Mouse (Mus musculus): ENCODE measurements around the gene Lime1. TPM values are rescaled to one million over a fixed set of nuclear protein-coding genes. Genes with fewer than 3 reads are reported as not detected.

Lime1 gene
- polyA plus RNA-seq, 1 experiment: 37.6 TPM

- no peak for DNase-seq (ENCODE audit: low read depth, low spot score)
- 63% methylated on average over 4 of the region's 4 CpGs for WGBS
Observed at GRCm38 (mm10) chr2:181390136-181390870, 10.4 kb downstream of the Lime1 start.

- 87% methylated on average over 15 of the region's 15 CpGs for WGBS
Observed at GRCm38 (mm10) chr2:181391022-181391421, 11.1 kb downstream of the Lime1 start.

GRCm38 (mm10) chr2:181391541-181391940 lies 11.7 kb downstream of the Lime1 start:
- no peak for DNase-seq (ENCODE audit: low read depth, low spot score)
- 52% methylated on average over 2 of the region's 2 CpGs for WGBS

More at GRCm38 (mm10) chr2:181391022-181391421, 11.1 kb downstream of the Lime1 start:
- DNase-seq (ENCODE audit: low read depth, low spot score): no peak

GRCm38 (mm10) chr2:181392600-181393213 lies 12.8 kb downstream of the Lime1 start:
- DNase-seq (ENCODE audit: low read depth, low spot score): peak; percentile 64

GRCm38 (mm10) chr2:181394086-181394485 lies 14.2 kb downstream of the Lime1 start:
- 92% methylated on average over 3 of the region's 3 CpGs for WGBS
- no peak for DNase-seq (ENCODE audit: low read depth, low spot score)

More at GRCm38 (mm10) chr2:181392600-181393213, 12.8 kb downstream of the Lime1 start:
- WGBS: 26% methylated on average over 4 of the region's 4 CpGs

GRCm38 (mm10) chr2:181397207-181397761 lies 17.4 kb downstream of the Lime1 start:
- DNase-seq (ENCODE audit: low read depth, low spot score): no peak
- 67% methylated on average over 5 of the region's 5 CpGs for WGBS

- no peak for DNase-seq (ENCODE audit: low read depth, low spot score)
- 24% methylated on average over 1 of the region's 1 CpGs for WGBS
Observed at GRCm38 (mm10) chr2:181401497-181401896, 21.6 kb downstream of the Lime1 start.

- DNase-seq (ENCODE audit: low read depth, low spot score): no peak
- WGBS: 89% methylated on average over 3 of the region's 3 CpGs
Observed at GRCm38 (mm10) chr2:181403722-181404121, 23.8 kb downstream of the Lime1 start.

- 62% methylated on average over 7 of the region's 7 CpGs for WGBS
- DNase-seq (ENCODE audit: low read depth, low spot score): no peak
Observed at GRCm38 (mm10) chr2:181409643-181410042, 29.8 kb downstream of the Lime1 start.

GRCm38 (mm10) chr2:181410760-181411473 lies 31.0 kb downstream of the Lime1 start:
- 34% methylated on average over 4 of the region's 4 CpGs for WGBS
- DNase-seq (ENCODE audit: low read depth, low spot score): peak; percentile 27

- 26% methylated on average over 2 of the region's 2 CpGs for WGBS
- no peak for DNase-seq (ENCODE audit: low read depth, low spot score)
Observed at GRCm38 (mm10) chr2:181413141-181413540, 33.3 kb downstream of the Lime1 start.

- no peak for DNase-seq (ENCODE audit: low read depth, low spot score)
- 16% methylated on average over 3 of the region's 3 CpGs for WGBS
Observed at GRCm38 (mm10) chr2:181415945-181416344, 36.1 kb downstream of the Lime1 start.

- DNase-seq (ENCODE audit: low read depth, low spot score): no peak
- WGBS: 72% methylated on average over 7 of the region's 7 CpGs
Observed at GRCm38 (mm10) chr2:181419359-181419758, 39.5 kb downstream of the Lime1 start.

- no peak for DNase-seq (ENCODE audit: low read depth, low spot score)
- 84% methylated on average over 4 of the region's 4 CpGs for WGBS
Observed at GRCm38 (mm10) chr2:181420426-181420825, 40.5 kb downstream of the Lime1 start.

GRCm38 (mm10) chr2:181420903-181421638 lies 41.2 kb downstream of the Lime1 start:
- DNase-seq (ENCODE audit: low read depth, low spot score): no peak
- whole genome bisulfite sequencing: 74% methylated on average over 4 of the region's 4 CpGs

GRCm38 (mm10) chr2:181423834-181424233 lies 44.0 kb downstream of the Lime1 start:
- WGBS: 76% methylated on average over 9 of the region's 9 CpGs
- no peak for DNase-seq (ENCODE audit: low read depth, low spot score)
